Mouse (Mus musculus) adrenal gland, adult (tissue): ENCODE data around the gene Usp36.

Experiments used
- DNase-seq, 2 experiments: peaks; one replicate each; pipeline ENCODE4 v3.0.0; 2022 to 2023; ENCODE audit warnings: low spot score in 1 of 2; ENCODE audit not compliant: inconsistent age in 2 of 2

Usp36 gene

GRCm38 (mm10) chr11:118249012-118249383, 41.0 kb downstream of the Usp36 start:
- no peak for DNase-seq

DNA sequence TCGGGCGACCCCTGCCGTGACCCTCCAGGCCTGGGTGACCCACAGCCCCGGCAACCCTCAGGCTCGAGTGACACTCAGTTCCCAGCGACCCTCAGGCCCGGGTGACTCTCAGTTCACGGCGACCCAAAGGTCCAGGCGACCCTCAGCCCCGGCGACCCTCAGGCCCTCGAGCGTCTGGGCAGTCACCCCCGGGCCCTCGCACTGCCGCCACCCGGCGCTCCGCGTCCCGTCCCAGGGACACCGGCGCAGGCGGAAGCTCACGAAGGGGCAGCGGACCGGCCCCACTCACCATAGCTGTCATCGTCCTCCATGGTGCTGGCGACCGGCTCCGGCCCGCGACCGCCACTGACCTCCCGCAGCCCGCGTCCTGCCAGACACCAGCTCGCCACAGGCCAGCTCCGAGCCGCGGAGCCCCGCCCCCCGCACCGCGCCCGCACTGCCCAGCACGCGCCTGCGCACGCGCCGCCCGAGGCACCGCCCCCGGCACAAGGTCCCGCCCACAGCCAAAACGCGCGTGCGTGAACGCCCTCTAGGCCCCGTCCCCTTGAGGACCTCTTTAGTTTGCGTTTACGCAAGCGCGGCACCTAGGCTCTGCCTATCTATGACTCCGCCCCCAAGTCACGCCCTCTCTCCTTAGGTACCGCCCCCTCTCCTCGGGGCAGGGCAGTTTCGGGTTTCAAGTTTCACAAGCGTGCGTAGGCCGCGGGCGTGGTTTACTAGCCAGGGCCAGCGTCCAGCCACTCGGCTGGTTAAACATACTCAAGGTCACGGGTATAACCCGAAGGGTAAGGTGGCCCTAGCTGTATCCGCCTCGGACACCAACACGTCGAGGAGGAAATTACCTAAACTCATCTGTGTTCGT, 41.7 kb downstream of the Usp36 start, which contains the start of gene Cyth1:
Gene Cyth1, minus strand, starts transcription at position 443 of the 862 bp plus-strand sequence.
- DNase-seq: peak; percentile 100

GRCm38 (mm10) chr11:118247359-118248095, 42.5 kb downstream of the Usp36 start:
- peak; percentile 76 to 92 for DNase-seq

GRCm38 (mm10) chr11:118246724-118247123, 43.3 kb downstream of the Usp36 start:
- peak in 1 of 2 experiments; percentile 58 for DNase-seq

DNA sequence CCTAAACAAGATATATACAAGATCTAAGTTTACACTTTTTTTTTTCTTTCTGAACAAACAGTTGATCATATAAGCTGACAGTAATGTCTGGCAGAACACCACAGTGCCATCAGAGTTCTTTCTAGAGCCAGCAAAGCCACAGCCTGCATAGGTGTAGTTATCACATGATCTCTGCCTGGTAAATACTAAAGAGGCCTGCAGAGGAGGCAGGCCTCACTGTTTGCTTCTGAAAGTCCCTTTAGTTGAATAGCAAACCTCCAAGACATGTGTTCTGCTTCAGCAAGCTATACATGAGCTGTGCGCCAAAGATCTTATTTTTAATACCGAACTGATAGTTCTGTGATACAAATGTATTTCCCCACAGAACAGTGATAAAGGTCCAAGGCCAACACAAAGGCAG, 44.9 kb downstream of the Usp36 start:
- no peak for DNase-seq

GRCm38 (mm10) chr11:118243627-118244261, 46.3 kb downstream of the Usp36 start:
- no peak for DNase-seq

GRCm38 (mm10) chr11:118242506-118242905, 47.5 kb downstream of the Usp36 start:
- peak in 1 of 2 experiments; percentile 74 for DNase-seq

GRCm38 (mm10) chr11:118240388-118240787, 49.7 kb downstream of the Usp36 start:
- no peak for DNase-seq

DNA sequence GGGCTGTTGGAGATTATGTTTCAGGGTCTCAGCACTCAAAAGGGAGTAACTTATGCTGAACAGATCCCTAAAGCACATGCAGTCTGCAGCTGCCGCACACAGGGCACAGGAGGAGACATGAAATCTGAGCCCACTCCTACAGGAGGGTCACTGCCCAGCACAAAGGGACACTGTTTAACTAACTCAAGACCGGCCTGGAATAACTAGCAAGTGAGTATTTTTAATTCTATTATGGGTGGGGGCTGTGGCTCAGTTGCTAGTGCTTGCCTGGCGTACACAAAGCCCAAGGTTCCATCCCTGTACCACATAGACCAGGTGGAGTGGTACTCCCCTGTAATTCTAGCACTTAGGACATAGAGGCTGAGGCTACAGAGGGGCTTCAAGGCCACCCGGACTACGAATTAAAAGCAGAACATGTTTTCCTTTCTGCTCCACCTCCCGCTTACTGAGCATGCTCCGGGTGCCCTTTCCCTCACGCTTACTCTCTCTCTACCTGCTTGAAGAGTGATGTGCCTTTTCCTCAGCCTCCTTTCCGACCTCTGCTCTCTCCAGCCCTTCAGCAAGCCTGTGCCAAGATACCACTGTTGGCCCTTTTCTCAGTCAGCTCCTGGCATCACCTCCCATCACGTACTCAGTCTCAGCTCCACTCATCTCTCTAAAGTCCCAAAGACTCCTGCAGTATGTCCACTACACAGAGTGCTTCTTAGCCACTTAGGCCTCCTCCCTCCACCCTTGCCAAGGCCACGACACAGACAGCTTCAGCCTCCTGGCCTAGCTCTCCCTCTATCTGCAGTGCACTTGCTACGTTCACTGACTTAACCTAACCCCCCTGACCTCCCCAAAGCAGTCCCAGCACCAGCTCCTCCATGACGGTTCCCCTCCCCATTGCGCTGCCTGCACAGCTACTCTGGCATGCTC, 50.5 kb downstream of the Usp36 start:
- DNase-seq: no peak

- DNase-seq: peak in 1 of 2 experiments; percentile 61
These were observed 53.4 kb downstream of the Usp36 start for GRCm38 (mm10) chr11:118236520-118237190.

DNA sequence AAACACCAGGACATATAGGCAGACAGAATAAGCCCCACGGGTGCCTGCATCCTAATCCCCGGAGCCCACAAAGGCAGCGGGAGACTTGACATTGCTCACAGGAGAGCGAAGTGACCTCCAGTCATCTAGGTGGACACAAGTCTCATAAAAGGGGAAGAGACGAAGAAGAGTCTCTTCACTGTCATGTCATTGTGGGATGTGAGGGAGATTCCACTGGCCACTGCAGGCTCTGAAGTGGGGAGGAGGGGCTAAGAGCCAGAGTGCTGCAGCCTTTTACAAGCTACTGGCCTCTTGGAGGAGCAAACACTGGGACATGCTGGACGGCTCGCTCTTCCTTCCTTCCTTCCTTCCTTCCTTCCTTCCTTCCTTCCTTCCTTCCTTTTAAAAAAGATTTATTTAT, 55.1 kb downstream of the Usp36 start:
- no peak for DNase-seq

DNA sequence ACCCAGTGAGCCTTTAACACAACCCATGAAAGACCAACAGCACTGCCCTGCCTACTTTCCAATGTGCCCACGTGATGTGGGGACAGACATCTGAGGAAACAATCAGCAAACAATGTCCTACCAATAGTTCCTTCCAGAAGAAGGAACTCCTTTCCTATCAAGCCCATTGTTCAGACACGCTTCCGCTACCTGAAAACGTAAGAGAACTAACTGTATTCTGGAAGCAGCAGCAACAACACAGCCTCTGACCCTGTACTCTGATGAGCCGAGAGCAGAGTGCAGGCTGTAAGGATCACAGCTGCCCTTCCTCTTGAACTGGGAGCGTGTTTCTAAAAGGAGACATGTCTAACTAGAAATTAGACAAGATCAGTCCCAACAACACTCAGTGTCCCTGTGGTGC, 55.5 kb downstream of the Usp36 start:
- DNase-seq: peak in 1 of 2 experiments; percentile 62

GRCm38 (mm10) chr11:118233924-118234323, 56.1 kb downstream of the Usp36 start:
- DNase-seq: peak in 1 of 2 experiments; percentile 62

DNA sequence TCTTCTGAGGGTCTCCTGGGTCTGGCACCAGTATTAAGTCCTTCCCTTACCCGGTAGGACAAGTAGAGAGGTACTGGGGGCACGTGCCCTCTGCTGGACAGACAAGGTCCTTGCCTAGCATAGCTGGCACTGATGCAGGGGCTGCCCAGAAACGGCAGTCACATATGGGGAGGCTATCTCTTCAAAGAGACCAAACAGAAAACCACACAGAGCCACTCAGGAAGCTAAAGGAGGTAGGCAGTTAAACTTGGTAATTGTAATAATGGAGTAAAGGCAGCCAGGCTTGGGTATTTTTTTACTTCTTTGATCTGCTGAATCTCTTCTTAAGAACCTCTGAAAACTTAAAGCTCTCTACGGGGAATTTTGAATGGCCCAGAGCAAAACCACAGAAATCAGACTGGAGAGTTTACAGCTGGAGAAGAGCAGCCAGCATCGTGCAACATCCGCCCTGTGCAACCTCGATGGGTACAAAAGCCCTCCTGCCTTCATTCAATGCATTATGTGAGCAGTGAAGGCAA, 57.7 kb downstream of the Usp36 start:
- DNase-seq: peak; percentile 41 to 78

DNA sequence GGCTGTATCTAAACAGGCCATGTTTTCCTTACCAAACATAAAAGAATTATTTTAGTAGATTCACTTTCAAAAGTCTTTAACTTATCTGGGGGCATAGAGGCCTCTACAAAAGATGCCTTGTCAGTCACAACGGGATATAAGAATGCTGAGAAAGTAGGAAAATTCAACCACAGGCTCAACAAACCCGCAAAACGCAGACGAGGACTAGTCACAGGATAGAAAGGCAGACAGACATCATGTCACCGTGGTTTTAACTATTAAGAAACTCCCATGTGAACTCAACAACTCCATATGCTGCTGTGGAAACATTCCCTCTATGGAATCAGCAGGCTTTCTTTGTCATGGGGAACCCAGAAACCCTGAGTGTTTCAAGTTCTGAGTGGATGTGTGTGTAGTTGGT, 60.1 kb downstream of the Usp36 start:
- DNase-seq: no peak

DNA sequence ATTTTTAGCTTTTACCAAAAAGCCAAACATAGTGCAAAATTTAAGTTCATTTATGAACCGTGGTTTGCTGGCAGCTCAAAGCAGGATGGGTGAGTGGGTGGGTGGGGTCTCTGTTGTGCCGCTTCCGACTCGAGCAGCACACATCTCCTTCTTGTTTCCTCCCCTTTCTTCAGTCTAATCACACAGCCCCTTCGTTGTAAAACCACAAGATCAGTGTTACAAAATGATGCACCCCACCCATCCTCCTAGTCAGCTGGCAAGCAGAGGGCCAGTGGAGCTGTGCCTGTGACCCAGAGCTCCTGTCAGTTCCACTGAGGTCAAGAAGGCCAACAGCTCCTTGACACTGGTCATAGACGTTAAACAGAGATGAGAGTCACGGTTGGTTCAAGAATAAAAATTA, 62.4 kb downstream of the Usp36 start:
- DNase-seq: no peak

DNA sequence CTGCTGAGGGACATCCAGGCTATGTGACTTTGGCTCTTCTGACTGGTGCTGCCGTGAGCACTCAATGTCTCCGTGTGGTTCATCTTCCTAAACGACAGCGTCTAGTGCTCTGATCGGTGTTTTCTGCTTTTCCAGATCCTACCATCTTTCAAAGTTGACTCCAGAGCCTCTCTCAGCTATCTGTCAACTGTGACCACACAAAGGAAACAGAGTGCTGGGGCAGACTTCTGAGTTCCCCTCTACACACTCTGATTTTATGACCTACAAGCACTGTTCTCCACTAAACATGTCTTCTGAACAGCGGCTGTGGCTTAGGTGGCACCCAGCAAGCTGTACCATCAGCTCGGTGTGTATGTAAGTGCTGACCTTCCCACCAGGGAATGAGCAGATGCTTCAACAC, 63.2 kb downstream of the Usp36 start:
- DNase-seq: no peak

- DNase-seq: no peak
These were observed 64.2 kb downstream of the Usp36 start for GRCm38 (mm10) chr11:118225862-118226261.

DNA sequence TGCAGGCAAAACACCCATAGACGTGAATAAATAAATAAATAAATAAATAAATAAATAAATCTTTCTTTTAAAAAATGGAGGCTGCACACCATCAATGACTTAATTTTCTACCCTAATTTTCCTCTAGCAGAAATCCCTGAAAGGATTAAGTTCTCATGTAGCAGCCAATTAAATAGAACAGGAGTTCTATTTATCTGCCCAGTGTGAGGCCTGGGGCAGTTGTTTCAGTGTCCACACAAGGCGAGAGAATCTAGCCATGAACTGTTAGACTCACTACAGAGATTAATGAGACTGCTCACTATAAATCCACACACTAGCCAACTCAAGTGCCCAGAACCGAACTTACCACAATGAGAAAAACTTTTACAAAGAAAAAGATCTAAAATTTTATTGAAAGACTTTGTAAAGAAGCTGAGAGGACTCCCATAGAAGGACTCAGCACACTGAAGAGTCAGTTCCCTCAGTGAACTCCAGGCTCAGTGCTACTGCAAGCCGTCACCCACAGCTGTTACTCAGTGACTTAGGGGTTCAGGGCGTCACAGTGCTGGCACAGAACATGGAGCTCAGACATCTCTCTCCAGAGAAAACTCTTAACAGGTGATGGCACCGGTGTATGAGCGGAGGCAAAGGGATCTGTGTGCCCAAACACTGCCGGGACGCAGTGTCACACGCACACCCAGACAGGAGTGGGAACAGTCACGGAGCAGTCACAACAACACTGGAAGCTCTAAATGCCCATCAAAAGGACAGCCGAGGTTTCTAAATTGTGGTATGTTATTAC, 64.8 kb downstream of the Usp36 start:
- no peak for DNase-seq
